In genomic region chr11:71564831-71565230, GRCm38 (mm10) we compare ENCODE assay signal across 27 mouse cellular contexts.
DNase-seq lines count a peak whose midpoint lies in the region; ATAC-seq and TF ChIP-seq lines count a peak whose summit lies in the region.
"Had no signal": no experiment of that assay in that cellular context is flagged by ENCODE, and none has a peak within 500 bp of the region (broad histone marks: within the 10 kb centered on the region; RNA-seq: fewer than 3 reads in every experiment).

No protein-coding gene starts in this region.

- peak; percentile 22 for TF ChIP-seq CTCF in intestine, postnatal 0 days (IDR thresholded peaks at IDR 0.05; ENCODE audit: low read depth)
- peak; percentile 30 for TF ChIP-seq CTCF in midbrain, postnatal 0 days (IDR thresholded peaks at IDR 0.05)
- peak; percentile 41 for TF ChIP-seq CTCF in E14TG2a.4 (conservative IDR thresholded peaks at IDR 0.05; ENCODE audit: low read length)

- H3K27me3 ChIP-seq in intestine, postnatal 0 days (replicated peaks; ENCODE audit: control insufficient read depth, insufficient read depth, low read length), result no peaks in the 10 kb centered on the region
- H3K27me3 ChIP-seq in intestine, embryonic 15.5 days (replicated peaks), result no peaks in the 10 kb centered on the region
- no peaks in the 10 kb centered on the region for H3K27me3 ChIP-seq in midbrain, postnatal 0 days (ENCODE audit: insufficient read depth, low read length)
- no peaks in the 10 kb centered on the region for H3K27me3 ChIP-seq in midbrain, embryonic 16.5 days (ENCODE audit: control insufficient read depth, insufficient read depth, low read depth, low read length)
- H3K27me3 ChIP-seq in E14TG2a.4 (ENCODE audit: insufficient read depth, low read length), result no peaks in the 10 kb centered on the region
- H3K27me3 ChIP-seq: embryonic facial prominence, embryonic 12.5 days; forebrain, embryonic 12.5 days; heart, embryonic 15.5 days; limb, embryonic 13.5 days; liver, embryonic 13.5 days; neural tube, embryonic 13.5 days had no signal

- no peak overlapping the region for H3K27ac ChIP-seq in intestine, postnatal 0 days (ENCODE audit: low read depth, low read length)
- H3K27ac ChIP-seq in intestine, embryonic 15.5 days, result no peak overlapping the region
- no peak overlapping the region for H3K27ac ChIP-seq in midbrain, postnatal 0 days (ENCODE audit: low read depth, low read length)
- H3K27ac ChIP-seq in midbrain, embryonic 16.5 days (ENCODE audit: low read length), result no peak overlapping the region
- H3K27ac ChIP-seq: embryonic facial prominence, embryonic 12.5 days; forebrain, embryonic 12.5 days; heart, embryonic 15.5 days; limb, embryonic 13.5 days; liver, embryonic 13.5 days; neural tube, embryonic 13.5 days had no signal

- no peaks in the 10 kb centered on the region for H3K4me1 ChIP-seq in intestine, postnatal 0 days (replicated peaks; ENCODE audit: control insufficient read depth, insufficient read depth, low read length)
- H3K4me1 ChIP-seq in intestine, embryonic 15.5 days (replicated peaks), result no peaks in the 10 kb centered on the region
- no peaks in the 10 kb centered on the region for H3K4me1 ChIP-seq in midbrain, postnatal 0 days (ENCODE audit: insufficient read depth, low read length)
- H3K4me1 ChIP-seq in midbrain, embryonic 16.5 days (ENCODE audit: control insufficient read depth, insufficient read depth, low read length), result no peaks in the 10 kb centered on the region
- H3K4me1 ChIP-seq in E14TG2a.4 (replicated peaks; ENCODE audit: low read depth, low read length), result no peaks in the 10 kb centered on the region
- H3K4me1 ChIP-seq: embryonic facial prominence, embryonic 12.5 days; forebrain, embryonic 12.5 days; heart, embryonic 15.5 days; limb, embryonic 13.5 days; liver, embryonic 13.5 days; neural tube, embryonic 13.5 days had no signal

- H3K4me3 ChIP-seq in intestine, postnatal 0 days (ENCODE audit: low read depth, low read length), result no peak overlapping the region
- H3K4me3 ChIP-seq in intestine, embryonic 15.5 days (replicated peaks), result no peak overlapping the region
- no peak overlapping the region for H3K4me3 ChIP-seq in midbrain, postnatal 0 days (ENCODE audit: low read depth, low read length)
- H3K4me3 ChIP-seq in midbrain, embryonic 16.5 days (ENCODE audit: low read depth, low read length), result no peak overlapping the region
- H3K4me3 ChIP-seq in E14TG2a.4 (replicated peaks; ENCODE audit: low read length), result no peak overlapping the region
- H3K4me3 ChIP-seq: embryonic facial prominence, embryonic 12.5 days; erythroblast, embryonic 14.5 days; forebrain, embryonic 12.5 days; heart, embryonic 15.5 days; limb, embryonic 13.5 days; liver, embryonic 13.5 days; myocyte; neural tube, embryonic 13.5 days had no signal

- no peak for ATAC-seq in intestine, postnatal 0 days
- no peak for ATAC-seq in intestine, embryonic 15.5 days
- no peak for ATAC-seq in midbrain, postnatal 0 days (ENCODE audit: low FRiP score)
- ATAC-seq in midbrain, embryonic 16.5 days, result no peak
- ATAC-seq: activated CD4-positive, CD25-positive, alpha-beta regulatory T cell, adult 4 months; hindbrain, embryonic 16.5 days had no signal

- no peak overlapping the region for H3K4me2 ChIP-seq in intestine, postnatal 0 days (replicated peaks; ENCODE audit: low read depth)
- no peak overlapping the region for H3K4me2 ChIP-seq in intestine, embryonic 15.5 days (replicated peaks)
- no peak overlapping the region for H3K4me2 ChIP-seq in midbrain, postnatal 0 days (ENCODE audit: low read depth, low read length, poor library complexity, severe bottlenecking)
- no peak overlapping the region for H3K4me2 ChIP-seq in midbrain, embryonic 16.5 days (ENCODE audit: low read length)
- H3K4me2 ChIP-seq: embryonic facial prominence, embryonic 12.5 days; forebrain, embryonic 12.5 days; heart, embryonic 15.5 days; limb, embryonic 13.5 days; liver, embryonic 13.5 days; lung, embryonic 14.5 days; neural tube, embryonic 13.5 days had no signal

- no peaks in the 10 kb centered on the region for H3K9me3 ChIP-seq in intestine, postnatal 0 days (ENCODE audit: control insufficient read depth)
- H3K9me3 ChIP-seq in intestine, embryonic 15.5 days, result no peaks in the 10 kb centered on the region
- no peaks in the 10 kb centered on the region for H3K9me3 ChIP-seq in midbrain, postnatal 0 days (ENCODE audit: low read length)
- no peaks in the 10 kb centered on the region for H3K9me3 ChIP-seq in midbrain, embryonic 16.5 days (replicated peaks; ENCODE audit: control insufficient read depth, low read length, poor library complexity, severe bottlenecking)
- H3K9me3 ChIP-seq in E14TG2a.4 (ENCODE audit: low read length), result peaks cover 2% of the 10 kb centered on the region; the same call in 1 of the 2 replicates
- H3K9me3 ChIP-seq: embryonic facial prominence, embryonic 12.5 days; forebrain, embryonic 12.5 days; heart, embryonic 15.5 days; limb, embryonic 13.5 days; liver, embryonic 13.5 days; neural tube, embryonic 13.5 days had no signal

- H3K9ac ChIP-seq in intestine, postnatal 0 days (ENCODE audit: low read depth, low read length), result no peak overlapping the region
- no peak overlapping the region for H3K9ac ChIP-seq in intestine, embryonic 15.5 days
- no peak overlapping the region for H3K9ac ChIP-seq in midbrain, postnatal 0 days (replicated peaks; ENCODE audit: low read length, poor library complexity, severe bottlenecking)
- no peak overlapping the region for H3K9ac ChIP-seq in midbrain, embryonic 16.5 days (ENCODE audit: low read depth, low read length)
- H3K9ac ChIP-seq: embryonic facial prominence, embryonic 12.5 days; forebrain, embryonic 12.5 days; heart, embryonic 15.5 days; limb, embryonic 13.5 days; liver, embryonic 13.5 days; lung, embryonic 14.5 days; neural tube, embryonic 13.5 days had no signal

- H3K36me3 ChIP-seq in intestine, postnatal 0 days (ENCODE audit: control insufficient read depth, insufficient read depth), result no peaks in the 10 kb centered on the region
- H3K36me3 ChIP-seq in intestine, embryonic 15.5 days, result no peaks in the 10 kb centered on the region
- H3K36me3 ChIP-seq in midbrain, postnatal 0 days (ENCODE audit: insufficient read depth, low read length), result no peaks in the 10 kb centered on the region
- H3K36me3 ChIP-seq in midbrain, embryonic 16.5 days (ENCODE audit: control insufficient read depth, insufficient read depth, low read length), result no peaks in the 10 kb centered on the region
- H3K36me3 ChIP-seq in E14TG2a.4 (ENCODE audit: insufficient read depth, low read length), result no peaks in the 10 kb centered on the region
- H3K36me3 ChIP-seq: embryonic facial prominence, embryonic 12.5 days; forebrain, embryonic 12.5 days; heart, embryonic 15.5 days; limb, embryonic 13.5 days; liver, embryonic 13.5 days; neural tube, embryonic 13.5 days had no signal

- DNase-seq in midbrain, postnatal 0 days (ENCODE audit: low spot score), result no peak
- DNase-seq in R1 (ENCODE audit: low read depth, low spot score), result peak; percentile 30
- no peak for DNase-seq in kidney, postnatal 4 days
- DNase-seq: adrenal gland, adult 8-10 months; B cell, adult 2 months; cerebellum, adult 11-12 months; cerebellum, postnatal 25 days; gastrocnemius, postnatal 36 days; kidney, adult 11 months; liver, embryonic 13.5 days; lung, embryonic 14.5 days; lung, postnatal 4 days; midbrain, embryonic 14.5 days; right cerebral cortex, postnatal 4 days had no signal
